Mouse (Mus musculus) NIH3T3 (cell line): ENCODE measurements around the gene Rex1bd.

Experiments
- DNase-seq: peaks from one replicate; pipeline ENCODE4 v3.0.0-alpha.2; 2012; ENCODE audit warnings: low read depth

The Rex1bd gene

GRCm38 (mm10) chr8:70501820-70502529, 4.6 kb downstream of the Rex1bd start:
- peak; percentile 59 for DNase-seq

- DNase-seq, result no peak
Observed at GRCm38 (mm10) chr8:70500386-70501301, 5.9 kb downstream of the Rex1bd start.

- DNase-seq, result peak; percentile 61
Observed at GRCm38 (mm10) chr8:70495771-70496062, 10.8 kb downstream of the Rex1bd start.

GRCm38 (mm10) chr8:70495001-70495770, 11.4 kb downstream of the Rex1bd start:
- DNase-seq, result no peak

GRCm38 (mm10) chr8:70494416-70494945, 12.1 kb downstream of the Rex1bd start:
- DNase-seq, result no peak

- DNase-seq, result peak; percentile 59
Observed at GRCm38 (mm10) chr8:70493692-70494415, 12.7 kb downstream of the Rex1bd start.

- peak; percentile 65 for DNase-seq
Observed at GRCm38 (mm10) chr8:70492664-70493640, 13.6 kb downstream of the Rex1bd start, which contains the start of gene Crlf1. Crlf1 (plus strand) TSS chr8:70493158.

- DNase-seq, result no peak
Observed at GRCm38 (mm10) chr8:70490880-70491495, 15.6 kb downstream of the Rex1bd start.

GRCm38 (mm10) chr8:70490061-70490879, 16.3 kb downstream of the Rex1bd start:
- no peak for DNase-seq

- DNase-seq, result peak; percentile 63
Observed at GRCm38 (mm10) chr8:70489576-70489975, 17.0 kb downstream of the Rex1bd start.

- no peak for DNase-seq
Observed at GRCm38 (mm10) chr8:70488931-70489470, 17.6 kb downstream of the Rex1bd start.

- DNase-seq, result no peak
Observed at GRCm38 (mm10) chr8:70487993-70488796, 18.4 kb downstream of the Rex1bd start.

GRCm38 (mm10) chr8:70486941-70487520, 19.5 kb downstream of the Rex1bd start, which contains the start of gene Tmem59l:
Tmem59l (minus strand) TSS chr8:70487358.
- no peak for DNase-seq

- no peak for DNase-seq
Observed at GRCm38 (mm10) chr8:70486191-70486681, 20.3 kb downstream of the Rex1bd start.

GRCm38 (mm10) chr8:70482943-70483342, 23.6 kb downstream of the Rex1bd start:
- DNase-seq, result no peak

- no peak for DNase-seq
Observed at GRCm38 (mm10) chr8:70481908-70482307, 24.6 kb downstream of the Rex1bd start.
